Mouse (Mus musculus): ENCODE data around the gene Skiv2l.

DNA sequence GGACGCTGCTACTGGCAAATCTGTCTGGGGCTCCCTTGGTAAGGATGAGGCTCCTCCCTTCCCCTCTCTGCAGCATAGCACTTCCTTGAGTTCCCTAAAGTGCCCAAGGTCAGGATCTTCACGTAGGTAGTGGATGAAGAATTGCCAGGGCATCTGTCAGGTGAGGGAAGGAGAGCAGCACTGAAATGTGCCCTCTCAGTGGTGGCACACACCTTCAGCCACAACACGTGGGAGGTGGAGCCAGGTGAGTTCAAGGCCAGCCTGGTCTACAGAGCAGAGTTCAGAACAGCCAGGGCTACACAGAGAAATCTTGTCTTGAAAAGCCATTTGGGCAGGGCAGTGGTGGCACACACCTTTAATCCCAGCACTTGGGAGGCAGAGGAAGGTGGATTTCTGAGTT lies 4.8 kb upstream of the Skiv2l start:
- TF ChIP-seq CTCF (IDR thresholded peaks at IDR 0.05; ENCODE audit: borderline replicate concordance, insufficient read depth, low read depth, low read length) (no peak), POLR2A (IDR thresholded peaks at IDR 0.05; ENCODE audit: borderline replicate concordance, insufficient read depth, low read length) (no peak)

Measured in cerebellum, adult 2 months (tissue).